8 mouse cellular contexts compared by ENCODE assay signal in genomic region chr5:115431061-115431897, GRCm38 (mm10). TPM values are rescaled to one million over a fixed set of nuclear protein-coding genes. Genes with fewer than 3 reads are reported as not detected.
DNase-seq lines count a peak whose midpoint lies in the region; ATAC-seq and TF ChIP-seq lines count a peak whose summit lies in the region.

No protein-coding gene starts in this region.

- H3K36me3 ChIP-seq in lung, postnatal 0 days (ENCODE audit: insufficient read depth, low read length): no peaks in the 10 kb centered on the region
- peaks cover 2% of the 10 kb centered on the region; the same call in 1 of the 2 replicates for H3K36me3 ChIP-seq in intestine, embryonic 15.5 days
- peaks cover 26% of the 10 kb centered on the region; the same call in 1 of the 2 replicates for H3K36me3 ChIP-seq in neural tube, embryonic 13.5 days

- H3K27me3 ChIP-seq in lung, postnatal 0 days (replicated peaks; ENCODE audit: insufficient read depth, low read length): 0 out of 2 replicates have a peak, but pooled peaks cover 5% of the 10 kb centered on the region
- peaks cover 12% of the 10 kb centered on the region for H3K27me3 ChIP-seq in intestine, embryonic 15.5 days (replicated peaks)
- H3K27me3 ChIP-seq in neural tube, embryonic 13.5 days: no peaks in the 10 kb centered on the region

- TF ChIP-seq EP300 in lung, postnatal 0 days (IDR thresholded peaks at IDR 0.05): no peak

- WGBS in lung, postnatal 0 days: 25% methylated on average over 14 of the region's 14 CpGs
- WGBS in intestine, embryonic 15.5 days: 14% methylated on average over 14 of the region's 14 CpGs
- WGBS in neural tube, embryonic 13.5 days: 1% methylated on average over 14 of the region's 14 CpGs

- no peaks in the 10 kb centered on the region; the same call in 1 of the 2 replicates for H3K4me1 ChIP-seq in lung, postnatal 0 days (ENCODE audit: insufficient read depth, low read depth, low read length)
- peaks cover 52% of the 10 kb centered on the region for H3K4me1 ChIP-seq in intestine, embryonic 15.5 days (replicated peaks)
- H3K4me1 ChIP-seq in neural tube, embryonic 13.5 days (replicated peaks): peaks cover 79% of the 10 kb centered on the region

- DNase-seq in cerebellum, adult 18-20 months: peak; percentile 22 to 43
- no peak for DNase-seq in cerebellum, adult 11-12 months
- peak; percentile 27 for DNase-seq in lung, postnatal 0 days (ENCODE audit: low spot score)
- DNase-seq in lung, postnatal 25 days (ENCODE audit: low spot score): no peak
- DNase-seq in adipocyte (ENCODE audit: low spot score): no peak

- TF ChIP-seq CTCF in lung, postnatal 0 days (IDR thresholded peaks at IDR 0.05): peak; percentile 53

- H3K4me3 ChIP-seq in lung, postnatal 0 days (ENCODE audit: low read depth, low read length): no peak overlapping the region
- peak overlapping the region; percentile 99 for H3K4me3 ChIP-seq in intestine, embryonic 15.5 days (replicated peaks)
- H3K4me3 ChIP-seq in neural tube, embryonic 13.5 days: peak overlapping the region; percentile 97

- no peak for ATAC-seq in lung, postnatal 0 days
- ATAC-seq in intestine, embryonic 15.5 days: peak; percentile 46
- ATAC-seq in neural tube, embryonic 13.5 days (ENCODE audit: low read depth): no peak
- ATAC-seq in inflammation-experienced regulatory T-cells, adult 6 months: no peak

- peak overlapping the region; percentile 99 for H3K4me2 ChIP-seq in lung, postnatal 0 days (replicated peaks; ENCODE audit: low read depth, low read length)
- peak overlapping the region; percentile 94 for H3K4me2 ChIP-seq in intestine, embryonic 15.5 days (replicated peaks)
- peak overlapping the region; percentile 93 for H3K4me2 ChIP-seq in neural tube, embryonic 13.5 days

- H3K9me3 ChIP-seq in lung, postnatal 0 days (ENCODE audit: low read length): no peaks in the 10 kb centered on the region
- H3K9me3 ChIP-seq in intestine, embryonic 15.5 days: no peaks in the 10 kb centered on the region
- no peaks in the 10 kb centered on the region for H3K9me3 ChIP-seq in neural tube, embryonic 13.5 days

- H3K27ac ChIP-seq in lung, postnatal 0 days (ENCODE audit: low read length): no peak overlapping the region
- H3K27ac ChIP-seq in intestine, embryonic 15.5 days: peak overlapping the region; percentile 64; the same call in 1 of the 2 replicates
- H3K27ac ChIP-seq in neural tube, embryonic 13.5 days (replicated peaks): peak overlapping the region; percentile 100

- no peak overlapping the region for H3K9ac ChIP-seq in lung, postnatal 0 days (replicated peaks; ENCODE audit: low read depth)
- H3K9ac ChIP-seq in intestine, embryonic 15.5 days: peak overlapping the region; percentile 89
- peak overlapping the region; percentile 100 for H3K9ac ChIP-seq in neural tube, embryonic 13.5 days

RNA-seq across cellular contexts. Expression of gene Msi1, which starts 1.9 kb away (rescaled TPM):
- 1.2 TPM in 2 replicates for polyA plus RNA-seq in lung, postnatal 0 days (2015; fragmentation: Nextera tagmentation; extraction: Ambion mirVana)
- 8.7 and 10.4 TPM in 2 replicates for polyA plus RNA-seq in intestine, embryonic 15.5 days (2015; fragmentation: Nextera tagmentation; extraction: Ambion mirVana)
- polyA plus RNA-seq in neural tube, embryonic 13.5 days (2015; fragmentation: Nextera tagmentation; extraction: Ambion mirVana): 66.5 and 66.7 TPM in 2 replicates
- not detected for polyA plus RNA-seq in inflammation-experienced regulatory T-cells, adult 6 months (2017; shearing (Covaris generic))

RNA-seq across cellular contexts. Expression of gene Pla2g1b, which starts 34.8 kb away (rescaled TPM):
- 70.5 and 71.7 TPM in 2 replicates for polyA plus RNA-seq in lung, postnatal 0 days (2015; fragmentation: Nextera tagmentation; extraction: Ambion mirVana)
- polyA plus RNA-seq in intestine, embryonic 15.5 days (2015; fragmentation: Nextera tagmentation; extraction: Ambion mirVana): 2.1 and 2.9 TPM in 2 replicates
- 0.95 TPM in 1 of 2 replicates, not detected in the other for polyA plus RNA-seq in neural tube, embryonic 13.5 days (2015; fragmentation: Nextera tagmentation; extraction: Ambion mirVana)
- not detected for polyA plus RNA-seq in inflammation-experienced regulatory T-cells, adult 6 months (2017; shearing (Covaris generic))

RNA-seq across cellular contexts. Expression of gene Sirt4, which starts 53.2 kb away (rescaled TPM):
- polyA plus RNA-seq in lung, postnatal 0 days (2015; fragmentation: Nextera tagmentation; extraction: Ambion mirVana): 15.7 and 18.0 TPM in 2 replicates
- polyA plus RNA-seq in intestine, embryonic 15.5 days (2015; fragmentation: Nextera tagmentation; extraction: Ambion mirVana): 18.6 and 19.8 TPM in 2 replicates
- 26.8 and 33.0 TPM in 2 replicates for polyA plus RNA-seq in neural tube, embryonic 13.5 days (2015; fragmentation: Nextera tagmentation; extraction: Ambion mirVana)
- polyA plus RNA-seq in inflammation-experienced regulatory T-cells, adult 6 months (2017; shearing (Covaris generic)): 10 to 100 TPM; 12.0 to 18.5 (median 14.8) TPM

Comparison
In these comparisons a context has a peak if more than half of its experiments do, and no peak if none do; other contexts are left out.
1. DNase-seq: peak in cerebellum, adult 18-20 months (2 of 2) and lung, postnatal 0 days (single experiment); none in cerebellum, adult 11-12 months (single experiment), lung, postnatal 25 days (single experiment) and adipocyte (single experiment).
2. RNA of gene Pla2g1b, which starts 34.8 kb away (polyA plus RNA-seq): 70.5 to 71.7 TPM in lung, postnatal 0 days; 2.1 to 2.9 TPM in intestine, embryonic 15.5 days, 0.95 TPM in neural tube, embryonic 13.5 days and not detected in inflammation-experienced regulatory T-cells, adult 6 months; every median in the first group is over 10 times any median in the second.
3. Peak in every context shown above with its lines, with median percentiles within 50 percentile points of each other: H3K4me2 ChIP-seq.